Mouse (Mus musculus): ENCODE data around the gene Cwh43. TPM values are rescaled to one million over a fixed set of nuclear protein-coding genes. Genes with fewer than 3 reads are reported as not detected.

Cwh43 gene
- polyA plus RNA-seq, 1 experiment from 2014 or later, result 0.34 TPM

GRCm38 (mm10) chr5:73382737-73383646, 22.9 kb upstream of the Cwh43 start:
- Histone ChIP-seq H3K36me3 (ENCODE audit: control insufficient read depth, insufficient read depth) (no peaks in the 10 kb centered on the region), H3K9me3 (ENCODE audit: control insufficient read depth) (no peaks in the 10 kb centered on the region), H3K4me3 (ENCODE audit: low read depth, low read length) (no peak overlapping the region), H3K27me3 (replicated peaks; ENCODE audit: control insufficient read depth, insufficient read depth, low read length) (no peaks in the 10 kb centered on the region), H3K9ac (ENCODE audit: low read depth, low read length) (no peak overlapping the region), H3K4me2 (replicated peaks; ENCODE audit: low read depth) (no peak overlapping the region), H3K4me1 (replicated peaks; ENCODE audit: control insufficient read depth, insufficient read depth, low read length) (no peaks in the 10 kb centered on the region), H3K27ac (ENCODE audit: low read depth, low read length) (no peak overlapping the region)
- ATAC-seq, result no peak
- peak; percentile 68 for TF ChIP-seq CTCF (IDR thresholded peaks at IDR 0.05; ENCODE audit: low read depth)
- WGBS, result 23% methylated on average over 3 of the region's 3 CpGs

GRCm38 (mm10) chr5:73383647-73383970, 22.3 kb upstream of the Cwh43 start:
- no peaks in the 10 kb centered on the region for H3K27me3 ChIP-seq (replicated peaks; ENCODE audit: control insufficient read depth, insufficient read depth, low read length)
- H3K4me2 ChIP-seq (replicated peaks; ENCODE audit: low read depth), result no peak overlapping the region
- TF ChIP-seq CTCF (IDR thresholded peaks at IDR 0.05; ENCODE audit: low read depth), result no peak
- ATAC-seq, result no peak
- no peak overlapping the region for H3K27ac ChIP-seq (ENCODE audit: low read depth, low read length)
- H3K4me3 ChIP-seq (ENCODE audit: low read depth, low read length), result no peak overlapping the region
- no peak overlapping the region for H3K9ac ChIP-seq (ENCODE audit: low read depth, low read length)
- no peaks in the 10 kb centered on the region for H3K9me3 ChIP-seq (ENCODE audit: control insufficient read depth)
- no peaks in the 10 kb centered on the region for H3K4me1 ChIP-seq (replicated peaks; ENCODE audit: control insufficient read depth, insufficient read depth, low read length)
- WGBS, result 63% methylated on average over 4 of the region's 4 CpGs
- no peaks in the 10 kb centered on the region for H3K36me3 ChIP-seq (ENCODE audit: control insufficient read depth, insufficient read depth)

GRCm38 (mm10) chr5:73393041-73393440, 12.8 kb upstream of the Cwh43 start:
- ATAC-seq, result no peak
- H3K4me3 ChIP-seq (ENCODE audit: low read depth, low read length), result no peak overlapping the region
- H3K36me3 ChIP-seq (ENCODE audit: control insufficient read depth, insufficient read depth), result no peaks in the 10 kb centered on the region
- no peak for TF ChIP-seq CTCF (IDR thresholded peaks at IDR 0.05; ENCODE audit: low read depth)
- H3K4me2 ChIP-seq (replicated peaks; ENCODE audit: low read depth), result no peak overlapping the region
- H3K9me3 ChIP-seq (ENCODE audit: control insufficient read depth), result no peaks in the 10 kb centered on the region
- 83% methylated on average over 9 of the region's 9 CpGs for WGBS
- no peak overlapping the region for H3K27ac ChIP-seq (ENCODE audit: low read depth, low read length)
- H3K4me1 ChIP-seq (replicated peaks; ENCODE audit: control insufficient read depth, insufficient read depth, low read length), result no peaks in the 10 kb centered on the region
- no peak overlapping the region for H3K9ac ChIP-seq (ENCODE audit: low read depth, low read length)
- H3K27me3 ChIP-seq (replicated peaks; ENCODE audit: control insufficient read depth, insufficient read depth, low read length), result no peaks in the 10 kb centered on the region; the same call in 1 of the 2 replicates

- H3K9me3 ChIP-seq (ENCODE audit: control insufficient read depth), result no peaks in the 10 kb centered on the region
- no peak overlapping the region for H3K9ac ChIP-seq (ENCODE audit: low read depth, low read length)
- H3K4me1 ChIP-seq (replicated peaks; ENCODE audit: control insufficient read depth, insufficient read depth, low read length), result no peaks in the 10 kb centered on the region
- H3K4me2 ChIP-seq (replicated peaks; ENCODE audit: low read depth), result no peak overlapping the region
- no peak overlapping the region for H3K4me3 ChIP-seq (ENCODE audit: low read depth, low read length)
- 38% methylated on average over 7 of the region's 7 CpGs for WGBS
- peaks cover 14% of the 10 kb centered on the region for H3K27me3 ChIP-seq (replicated peaks; ENCODE audit: control insufficient read depth, insufficient read depth, low read length)
- ATAC-seq, result no peak
- H3K27ac ChIP-seq (ENCODE audit: low read depth, low read length), result no peak overlapping the region
- TF ChIP-seq CTCF (IDR thresholded peaks at IDR 0.05; ENCODE audit: low read depth), result no peak
- no peaks in the 10 kb centered on the region for H3K36me3 ChIP-seq (ENCODE audit: control insufficient read depth, insufficient read depth)
These were observed 5.9 kb upstream of the Cwh43 start for GRCm38 (mm10) chr5:73399768-73400526.

- Histone ChIP-seq H3K4me1 (replicated peaks; ENCODE audit: control insufficient read depth, insufficient read depth, low read length) (no peaks in the 10 kb centered on the region), H3K36me3 (ENCODE audit: control insufficient read depth, insufficient read depth) (no peaks in the 10 kb centered on the region), H3K4me2 (replicated peaks; ENCODE audit: low read depth) (no peak overlapping the region), H3K4me3 (ENCODE audit: low read depth, low read length) (no peak overlapping the region), H3K9ac (ENCODE audit: low read depth, low read length) (no peak overlapping the region), H3K27me3 (replicated peaks; ENCODE audit: control insufficient read depth, insufficient read depth, low read length) (peaks cover 24% of the 10 kb centered on the region), H3K9me3 (ENCODE audit: control insufficient read depth) (no peaks in the 10 kb centered on the region), H3K27ac (ENCODE audit: low read depth, low read length) (no peak overlapping the region)
- no peak for ATAC-seq
- TF ChIP-seq CTCF (IDR thresholded peaks at IDR 0.05; ENCODE audit: low read depth), result no peak
- 62% methylated on average over 5 of the region's 5 CpGs for WGBS
These were observed 4.5 kb upstream of the Cwh43 start for GRCm38 (mm10) chr5:73401341-73401740.

GRCm38 (mm10) chr5:73402911-73403310, 3.0 kb upstream of the Cwh43 start:
- 98% methylated on average over 4 of the region's 4 CpGs for WGBS

More at GRCm38 (mm10) chr5:73402911-73403310, 3.0 kb upstream of the Cwh43 start:
- Histone ChIP-seq H3K9ac (ENCODE audit: low read depth, low read length) (no peak overlapping the region), H3K27me3 (replicated peaks; ENCODE audit: control insufficient read depth, insufficient read depth, low read length) (peaks cover 27% of the 10 kb centered on the region), H3K4me3 (ENCODE audit: low read depth, low read length) (no peak overlapping the region), H3K27ac (ENCODE audit: low read depth, low read length) (no peak overlapping the region), H3K36me3 (ENCODE audit: control insufficient read depth, insufficient read depth) (no peaks in the 10 kb centered on the region), H3K4me2 (replicated peaks; ENCODE audit: low read depth) (no peak overlapping the region), H3K9me3 (ENCODE audit: control insufficient read depth) (no peaks in the 10 kb centered on the region), H3K4me1 (replicated peaks; ENCODE audit: control insufficient read depth, insufficient read depth, low read length) (no peaks in the 10 kb centered on the region)
- TF ChIP-seq CTCF (IDR thresholded peaks at IDR 0.05; ENCODE audit: low read depth), result no peak
- no peak for ATAC-seq

Measured in intestine, postnatal 0 days (tissue).